Mouse (Mus musculus) lung, embryonic 15.5 days (tissue): Measurements from ENCODE around the gene Hspa14. TPM values are rescaled to one million over a fixed set of nuclear protein-coding genes. Genes with fewer than 3 reads are reported as not detected.

Source experiments
- ATAC-seq: fragments of 200-750 bp; cut with Nextera tagmentation; 2 replicates; pipeline ENCODE4 v1.8.0; 2017; ENCODE audit warnings: moderate number of reproducible peaks, borderline replicate concordance; ENCODE audit not compliant: low FRiP score, low TSS enrichment; ENCODE audit errors: extremely low read depth
- H3K27ac ChIP-seq: fragments of 300-500 bp; sonication (generic); 2 replicates; pipeline ENCODE4 v1.5.1; 2015; ENCODE audit warnings: moderate library complexity, mild to moderate bottlenecking, inconsistent platforms
- H3K27me3 ChIP-seq: fragments of 300-500 bp; sonication (generic); 2 replicates; pipeline ENCODE4 v1.6.1; 2015; ENCODE audit warnings: inconsistent platforms
- H3K36me3 ChIP-seq: fragments of 300-500 bp; sonication (generic); 2 replicates; pipeline ENCODE4 v1.6.1; 2015; ENCODE audit warnings: inconsistent platforms
- H3K4me1 ChIP-seq: fragments of 300-500 bp; sonication (generic); 2 replicates; pipeline ENCODE4 v1.6.1; 2015; ENCODE audit warnings: inconsistent platforms
- H3K4me2 ChIP-seq: fragments of 300-500 bp; sonication (generic); 2 replicates; pipeline ENCODE4 v1.6.1; 2015; ENCODE audit warnings: inconsistent platforms, mild to moderate bottlenecking, moderate library complexity
- H3K4me3 ChIP-seq: fragments of 300-500 bp; sonication (generic); 2 replicates; pipeline ENCODE4 v1.5.1; 2015; ENCODE audit warnings: mild to moderate bottlenecking, inconsistent platforms
- H3K9ac ChIP-seq: fragments of 300-500 bp; sonication (generic); 2 replicates; pipeline ENCODE4 v1.6.1; 2015; ENCODE audit warnings: inconsistent platforms
- H3K9me3 ChIP-seq: fragments of 300-500 bp; sonication (generic); 2 replicates; pipeline ENCODE4 v1.6.1; 2016; ENCODE audit warnings: inconsistent platforms
- WGBS: fragments of 180-500 bp; shearing (Covaris S2); methylation state at CpG from one replicate; pipeline ENCODE4 v1.1.7; 2015; 5-methylcytosine and 5-hydroxymethylcytosine counted together
- polyA plus RNA-seq: library from polyadenylated mRNA; unstranded; fragments of >200 nt; fragmentation: Nextera tagmentation; extraction: Ambion mirVana; gene quantifications from 2 replicates; pipeline ENCODE4 v1.2.1, GENCODE M21; 2015

Hspa14 gene
- polyA plus RNA-seq = 119 and 120 TPM in 2 replicates

DNA sequence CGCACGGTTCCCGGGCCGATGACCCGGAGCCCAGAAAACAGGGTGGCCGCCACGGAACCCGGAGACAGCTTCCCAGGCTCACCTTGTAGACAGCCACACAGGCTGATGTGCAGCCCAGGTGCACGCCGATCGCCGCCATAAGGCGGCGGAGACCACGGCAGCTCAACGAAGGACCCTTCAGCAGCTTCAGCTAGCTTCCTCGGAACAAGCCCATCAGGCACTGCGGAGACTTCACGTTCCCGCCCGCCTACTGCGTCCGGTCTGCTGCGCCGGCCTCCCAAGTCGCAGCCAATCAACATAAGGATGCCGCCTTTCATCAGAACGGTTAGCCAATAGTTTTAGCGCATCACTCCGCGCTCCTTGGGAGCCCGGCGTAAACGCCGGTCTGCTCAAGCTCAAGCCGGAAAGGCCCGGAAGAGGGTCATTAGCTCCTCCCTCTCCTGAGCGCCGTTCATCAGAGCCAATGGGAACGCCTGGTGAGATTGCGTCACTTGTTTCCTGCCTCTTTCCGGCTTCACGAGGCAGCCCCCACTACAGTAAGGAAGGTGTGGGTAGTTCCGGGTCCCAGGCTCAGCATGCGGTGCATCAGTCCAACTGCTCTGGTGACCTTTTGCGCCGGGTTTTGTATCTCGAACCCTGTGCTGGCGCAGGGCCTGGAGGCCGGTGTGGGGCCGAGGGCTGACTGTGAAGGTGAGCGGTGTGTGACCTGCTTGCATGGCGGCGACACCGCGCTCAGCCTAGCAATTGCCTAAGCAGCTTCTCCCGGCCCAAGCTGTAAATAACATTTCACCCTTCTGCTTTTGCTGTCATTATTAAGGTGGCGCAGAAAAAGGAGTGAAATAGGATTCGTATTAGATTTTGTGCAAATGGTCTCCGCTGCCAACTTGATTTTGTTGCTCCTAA, at the start of gene Hspa14, which contains the start of the genes Gm45902 and Cdnf:
TSS of gene Hspa14 (minus strand) at position 263 of the 903 bp plus-strand sequence.
TSS of gene Gm45902 (minus strand) at position 239 of the 903 bp plus-strand sequence.
TSS of gene Cdnf (plus strand) at position 479 of the 903 bp plus-strand sequence.
- peak within 1 kb of the TSS; percentile 84 for H3K9ac ChIP-seq
- peak within 1 kb of the TSS; percentile 76 for H3K4me3 ChIP-seq
- peaks cover 14% of the 10 kb centered on the region for H3K4me1 ChIP-seq
- no peaks in the 10 kb centered on the region for H3K27me3 ChIP-seq
- no peaks in the 10 kb centered on the region for H3K9me3 ChIP-seq
- peak; percentile 100 for ATAC-seq
- WGBS = under 1% methylated on average over 60 of the region's 60 CpGs
- peak within 1 kb of the TSS; percentile 72 for H3K4me2 ChIP-seq
- H3K36me3 ChIP-seq = peaks cover 24% of the 10 kb centered on the region
- peak within 1 kb of the TSS; percentile 68 for H3K27ac ChIP-seq

DNA sequence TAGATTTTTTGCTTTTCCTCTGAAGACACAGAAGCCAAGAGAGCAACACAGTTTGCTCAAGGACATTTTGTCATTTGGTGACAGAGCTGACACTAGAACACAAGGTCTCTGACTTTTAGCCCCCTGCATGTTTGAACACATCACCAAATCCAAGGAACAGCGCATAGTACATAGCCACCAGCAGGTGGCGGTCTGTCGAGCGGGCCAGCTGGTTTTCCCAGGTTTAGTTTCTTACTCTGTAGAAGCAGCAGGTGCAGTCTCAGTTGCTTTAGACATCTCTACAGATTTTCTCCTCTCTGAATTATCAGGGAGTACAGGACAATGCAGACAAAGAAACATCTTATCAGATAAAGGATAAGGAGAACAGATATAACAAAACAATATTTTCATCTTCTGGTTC, 34.0 kb upstream of the Hspa14 start:
- Histone ChIP-seq H3K27ac (no peak overlapping the region), H3K27me3 (no peaks in the 10 kb centered on the region), H3K4me3 (no peak overlapping the region), H3K9me3 (no peaks in the 10 kb centered on the region), H3K9ac (no peak overlapping the region), H3K36me3 (no peaks in the 10 kb centered on the region), H3K4me1 (no peaks in the 10 kb centered on the region), H3K4me2 (no peak overlapping the region)
- WGBS = 2% methylated on average over 4 of the region's 4 CpGs
- ATAC-seq = no peak

- no peak overlapping the region for H3K27ac ChIP-seq
- no peak overlapping the region for H3K9ac ChIP-seq
- H3K4me2 ChIP-seq = no peak overlapping the region
- ATAC-seq = no peak
- H3K27me3 ChIP-seq = no peaks in the 10 kb centered on the region
- no peaks in the 10 kb centered on the region for H3K9me3 ChIP-seq
- H3K4me1 ChIP-seq = no peaks in the 10 kb centered on the region
- no peak overlapping the region for H3K4me3 ChIP-seq
- 51% methylated on average over 2 of the region's 2 CpGs for WGBS
- no peaks in the 10 kb centered on the region for H3K36me3 ChIP-seq
Observed at GRCm38 (mm10) chr2:3546055-3546454, 33.4 kb upstream of the Hspa14 start.

- no peaks in the 10 kb centered on the region for H3K27me3 ChIP-seq
- no peaks in the 10 kb centered on the region for H3K4me1 ChIP-seq
- no peak overlapping the region for H3K9ac ChIP-seq
- H3K4me3 ChIP-seq = no peak overlapping the region
- H3K36me3 ChIP-seq = no peaks in the 10 kb centered on the region
- 53% methylated on average over 9 of the region's 9 CpGs for WGBS
- H3K9me3 ChIP-seq = no peaks in the 10 kb centered on the region
- no peak overlapping the region for H3K4me2 ChIP-seq
- 0 out of 2 replicates have a peak overlapping the region, but pooled peaks have one; percentile 24 for H3K27ac ChIP-seq
- no peak for ATAC-seq
Observed at GRCm38 (mm10) chr2:3541307-3542079, 28.9 kb upstream of the Hspa14 start.

DNA sequence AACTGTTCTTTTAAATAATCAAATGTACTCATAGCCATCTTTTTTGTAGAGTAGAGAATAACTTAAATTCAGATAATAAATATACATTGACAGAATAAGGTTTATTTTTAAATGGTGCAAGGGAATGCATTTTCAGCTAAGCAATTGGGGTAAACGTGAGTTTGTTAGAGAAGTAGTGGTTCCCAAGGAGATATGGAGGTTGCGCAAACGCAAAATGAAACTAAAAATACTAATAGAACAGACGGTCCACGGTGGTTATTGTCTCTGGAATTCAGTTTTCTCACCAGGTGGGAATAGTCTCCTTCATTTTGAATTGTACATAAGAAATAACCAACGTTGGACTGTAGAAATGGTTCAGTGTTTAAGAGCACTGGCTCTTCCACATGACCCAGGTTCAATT, 13.7 kb upstream of the Hspa14 start:
- WGBS = 71% methylated on average over 6 of the region's 6 CpGs

GRCm38 (mm10) chr2:3522558-3522957, 9.9 kb upstream of the Hspa14 start:
- WGBS = 70% methylated on average over 4 of the region's 4 CpGs
- H3K9ac ChIP-seq = no peak overlapping the region
- no peaks in the 10 kb centered on the region for H3K4me1 ChIP-seq
- no peak overlapping the region for H3K4me2 ChIP-seq
- H3K27ac ChIP-seq = no peak overlapping the region
- no peak for ATAC-seq
- H3K27me3 ChIP-seq = no peaks in the 10 kb centered on the region
- H3K36me3 ChIP-seq = no peaks in the 10 kb centered on the region
- H3K9me3 ChIP-seq = no peaks in the 10 kb centered on the region
- no peak overlapping the region for H3K4me3 ChIP-seq

More for the DNA sequence above, 13.7 kb upstream of the Hspa14 start:
- Histone ChIP-seq H3K36me3 (no peaks in the 10 kb centered on the region), H3K27ac (no peak overlapping the region), H3K9me3 (no peaks in the 10 kb centered on the region), H3K4me2 (no peak overlapping the region), H3K4me1 (no peaks in the 10 kb centered on the region), H3K9ac (no peak overlapping the region), H3K27me3 (no peaks in the 10 kb centered on the region), H3K4me3 (no peak overlapping the region)
- no peak for ATAC-seq

DNA sequence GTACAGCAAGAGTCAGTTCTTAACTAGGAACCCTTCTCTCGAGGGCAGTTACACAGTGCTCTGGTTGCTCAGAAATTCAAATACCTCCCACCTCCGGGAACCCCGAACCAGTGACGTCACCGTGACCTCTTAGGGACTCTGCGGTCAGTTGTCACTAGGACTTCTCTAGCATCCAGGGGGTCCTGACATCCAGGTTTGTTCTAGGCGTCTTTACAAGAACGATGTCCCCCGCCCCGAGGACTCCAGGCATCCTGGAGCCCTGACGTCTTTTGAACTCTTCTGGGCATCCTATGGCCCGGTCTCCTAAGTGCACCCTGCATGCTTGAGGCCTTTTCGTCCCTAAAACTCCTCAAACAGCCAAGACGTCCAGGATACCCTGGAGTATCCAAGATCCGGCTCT, 538 bp downstream of the Hspa14 start:
- Histone ChIP-seq H3K9ac (peak overlapping the region; percentile 84), H3K27me3 (no peaks in the 10 kb centered on the region), H3K4me3 (peak overlapping the region; percentile 76), H3K4me1 (peaks cover 14% of the 10 kb centered on the region), H3K36me3 (peaks cover 27% of the 10 kb centered on the region), H3K9me3 (no peaks in the 10 kb centered on the region), H3K27ac (peak overlapping the region; percentile 68), H3K4me2 (peak overlapping the region; percentile 71)
- ATAC-seq = no peak
- under 1% methylated on average over 15 of the region's 15 CpGs for WGBS

- no peak overlapping the region for H3K4me3 ChIP-seq
- no peak overlapping the region for H3K27ac ChIP-seq
- WGBS = 92% methylated on average over 5 of the region's 5 CpGs
- H3K27me3 ChIP-seq = no peaks in the 10 kb centered on the region
- no peak overlapping the region for H3K4me2 ChIP-seq
- no peaks in the 10 kb centered on the region for H3K9me3 ChIP-seq
- peaks cover 59% of the 10 kb centered on the region for H3K36me3 ChIP-seq
- no peak for ATAC-seq
- H3K9ac ChIP-seq = no peak overlapping the region
- no peaks in the 10 kb centered on the region for H3K4me1 ChIP-seq
Observed at GRCm38 (mm10) chr2:3500886-3501285, 11.7 kb downstream of the Hspa14 start.

DNA sequence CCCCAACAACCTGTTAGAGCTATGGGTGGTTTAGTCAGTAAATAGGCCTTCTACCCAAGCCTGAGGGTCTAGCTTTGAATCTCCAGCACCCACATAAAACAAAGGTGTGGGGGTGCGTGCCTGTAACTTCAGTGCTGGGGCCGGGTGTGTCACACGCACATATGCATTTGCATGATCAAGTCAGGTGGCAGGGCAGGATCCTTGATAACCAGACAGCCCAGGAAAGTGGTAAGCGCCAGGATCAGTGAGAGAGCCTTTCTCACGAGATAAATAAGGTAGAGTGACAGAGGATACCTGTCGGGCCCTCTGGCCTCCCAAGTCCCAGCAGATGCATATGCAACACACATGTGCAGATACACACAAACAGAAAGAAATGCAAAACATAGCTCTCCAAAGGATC, 13.1 kb downstream of the Hspa14 start:
- 92% methylated on average over 6 of the region's 6 CpGs for WGBS
- no peaks in the 10 kb centered on the region for H3K27me3 ChIP-seq
- peaks cover 60% of the 10 kb centered on the region for H3K36me3 ChIP-seq
- no peak overlapping the region for H3K9ac ChIP-seq
- no peak overlapping the region for H3K27ac ChIP-seq
- no peaks in the 10 kb centered on the region for H3K4me1 ChIP-seq
- H3K9me3 ChIP-seq = no peaks in the 10 kb centered on the region
- H3K4me3 ChIP-seq = no peak overlapping the region
- no peak overlapping the region for H3K4me2 ChIP-seq
- no peak for ATAC-seq

DNA sequence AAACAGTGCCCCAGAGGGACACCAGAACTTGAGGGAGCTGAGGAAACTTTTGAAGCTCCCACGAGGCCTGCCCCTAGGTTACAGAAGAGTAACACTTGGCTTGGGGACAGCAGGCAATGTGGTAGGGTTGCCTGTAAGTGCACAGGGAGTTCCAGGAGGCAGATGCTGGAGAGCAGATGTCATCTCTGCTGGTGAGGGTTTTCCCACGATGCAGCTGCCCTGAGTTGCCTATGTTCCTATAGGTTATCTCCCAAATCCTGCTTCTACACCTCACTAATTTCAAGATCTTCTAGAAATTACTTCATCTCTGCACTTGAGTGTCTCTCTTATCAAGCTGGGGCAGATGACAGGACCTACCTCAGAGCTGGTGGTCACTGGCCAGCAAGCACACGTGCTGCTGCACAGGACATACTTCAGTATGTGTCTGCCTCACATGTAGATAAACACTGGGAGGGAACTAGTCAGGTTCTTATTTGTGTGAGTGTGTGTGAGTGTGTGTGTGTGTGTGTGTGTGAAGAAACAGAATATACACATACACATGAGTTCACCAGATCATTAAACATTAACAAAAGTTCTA, 18.7 kb downstream of the Hspa14 start:
- WGBS = 80% methylated on average over 3 of the region's 3 CpGs
- Histone ChIP-seq H3K4me1 (no peaks in the 10 kb centered on the region), H3K27me3 (no peaks in the 10 kb centered on the region), H3K4me2 (no peak overlapping the region), H3K4me3 (no peak overlapping the region), H3K27ac (no peak overlapping the region), H3K9ac (no peak overlapping the region), H3K36me3 (peaks cover 76% of the 10 kb centered on the region), H3K9me3 (no peaks in the 10 kb centered on the region)
- ATAC-seq = no peak

- no peak overlapping the region for H3K4me3 ChIP-seq
- no peak for ATAC-seq
- no peaks in the 10 kb centered on the region for H3K9me3 ChIP-seq
- no peak overlapping the region for H3K27ac ChIP-seq
- peaks cover 46% of the 10 kb centered on the region for H3K36me3 ChIP-seq
- H3K4me1 ChIP-seq = no peaks in the 10 kb centered on the region
- 86% methylated on average over 3 of the region's 3 CpGs for WGBS
- no peak overlapping the region for H3K4me2 ChIP-seq
- no peaks in the 10 kb centered on the region for H3K27me3 ChIP-seq
- H3K9ac ChIP-seq = no peak overlapping the region
Observed at GRCm38 (mm10) chr2:3489816-3490215, 22.8 kb downstream of the Hspa14 start.
